Mouse (Mus musculus): Measurements from ENCODE around the gene Faf2. TPM values are rescaled to one million over a fixed set of nuclear protein-coding genes. Genes with fewer than 3 reads are reported as not detected.

Faf2 gene
- total and polyA plus RNA-seq, 3 experiments = 40.8 to 51.7 (median 43.7) TPM

DNA sequence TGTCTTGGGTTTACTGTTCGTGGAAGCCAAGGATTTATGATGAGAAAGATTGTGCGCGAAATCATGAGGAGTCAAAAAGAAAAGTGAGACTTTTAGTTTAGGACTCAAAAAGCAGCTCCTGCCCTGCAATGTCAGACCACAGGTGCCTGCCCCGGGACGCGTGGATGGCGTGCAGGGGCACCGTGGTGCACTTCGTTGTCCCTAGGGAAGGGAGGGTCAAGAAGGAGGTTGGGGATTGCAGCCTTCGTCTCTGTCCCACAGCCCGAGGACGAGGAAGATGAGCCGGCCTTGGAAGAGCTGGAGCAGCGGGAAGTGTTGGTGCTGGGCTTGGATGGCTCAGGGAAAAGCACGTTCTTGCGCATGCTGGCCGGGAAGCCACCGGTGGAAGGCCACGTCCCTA, 46.1 kb upstream of the Faf2 start:
- Histone ChIP-seq H3K79me2 (replicated peaks; ENCODE audit: control insufficient read depth, extremely low read depth, insufficient read depth, poor library complexity, severe bottlenecking) (no peaks in the 10 kb centered on the region), H3K27me3 (replicated peaks) (peaks cover 9% of the 10 kb centered on the region), H3K4me2 (ENCODE audit: insufficient read depth, low read depth, poor library complexity, severe bottlenecking) (peak overlapping the region; percentile 72), H3K27ac (ENCODE audit: insufficient read depth, low read depth) (no peak overlapping the region), H3K4me1 (ENCODE audit: control insufficient read depth in 1 of 2, insufficient read depth in 2 of 2) (peaks cover 13 to 21% of the 10 kb centered on the region in 2 experiments; a peak in 3 of 4 replicates), H3K9me3 (replicated peaks; ENCODE audit: low read length) (no peaks in the 10 kb centered on the region), H3K4me3 (replicated peaks in 1 of 3; ENCODE audit: low read depth in 2 of 3, low read length in 2 of 3, poor library complexity in 1 of 3) (peak overlapping the region; percentile 47 to 83 (median 65)), H3K9ac (ENCODE audit: insufficient read depth, low read depth) (peak overlapping the region; percentile 78), H3K36me3 (replicated peaks in 1 of 2; ENCODE audit: control insufficient read depth in 1 of 2, insufficient read depth in 1 of 2, low read length in 1 of 2) (peaks cover 2 to 15% of the 10 kb centered on the region in 2 experiments)
- in situ Hi-C loops (cut with MboI; ENCODE audit: low pct_ligation_motif_present, low pct_unique_long_range_greater_than_20kb, low sequenced_read_pairs) = no loop called here
- no peak for DNase-seq (ENCODE audit: extremely low read depth)
- dilution Hi-C loops (cut with MboI; ENCODE audit: extremely low pct_ligation_motif_present, extremely low pct_unique_long_range_greater_than_20kb, low sequenced_read_pairs) = no loop called here
- TF ChIP-seq KAT2A (IDR thresholded peaks at IDR 0.05; ENCODE audit: insufficient replicate concordance, low read length) (no peak), JUND (conservative IDR thresholded peaks at IDR 0.05; ENCODE audit: low read depth, low read length) (no peak), USF1 (IDR thresholded peaks at IDR 0.05; ENCODE audit: low read depth, low read length) (no peak), PAX5 (IDR thresholded peaks at IDR 0.05; ENCODE audit: low read length) (no peak), MAX (IDR thresholded peaks at IDR 0.05; ENCODE audit: low read length) (peak; percentile 11; the same call in 1 of the 2 replicates), RCOR1 (conservative IDR thresholded peaks at IDR 0.05; ENCODE audit: low read depth, low read length) (no peak)

DNA sequence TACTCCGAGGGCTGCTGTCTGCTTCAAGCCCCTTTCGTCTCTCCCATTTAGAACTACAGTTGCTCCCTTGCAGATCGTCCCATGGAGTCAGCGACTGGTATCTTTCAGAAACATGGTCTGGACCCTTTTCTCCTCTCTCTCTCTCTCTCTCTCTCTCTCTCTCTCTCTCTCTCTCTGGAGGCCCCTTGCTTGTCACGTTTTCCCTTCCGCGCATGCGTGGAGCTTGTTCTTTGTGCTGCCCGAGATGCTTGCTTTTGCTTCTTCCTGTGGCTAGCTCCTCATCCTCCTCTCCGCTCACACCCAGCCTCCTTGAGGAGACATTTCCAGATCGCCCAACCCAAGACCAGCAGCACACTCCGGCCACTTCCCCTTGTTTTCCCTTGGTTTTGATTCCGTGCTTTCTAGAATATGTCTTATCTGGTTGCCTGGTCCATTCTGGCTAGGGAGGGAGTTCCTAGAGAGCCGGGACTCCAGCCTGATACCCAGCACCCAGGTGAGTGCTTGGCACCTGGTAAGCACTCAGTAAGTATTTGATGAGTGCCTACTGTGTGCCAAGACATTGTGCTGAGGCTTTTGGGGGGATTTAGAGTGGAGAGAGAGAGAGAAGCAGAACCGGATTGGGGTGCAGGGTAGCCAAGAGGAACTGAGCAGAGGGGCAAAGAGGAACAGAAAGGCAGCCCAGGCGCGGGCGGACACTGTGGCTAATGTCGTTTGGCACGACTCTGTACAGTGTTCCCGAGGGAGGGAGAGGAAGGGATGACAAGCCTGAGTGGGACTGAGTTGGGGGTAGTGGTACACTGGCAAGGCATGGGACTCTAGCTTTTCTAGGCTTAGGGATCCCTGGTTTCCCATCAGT, 43.7 kb upstream of the Faf2 start:
- Histone ChIP-seq H3K79me2 (replicated peaks; ENCODE audit: control insufficient read depth, extremely low read depth, insufficient read depth, poor library complexity, severe bottlenecking) (no peaks in the 10 kb centered on the region), H3K9me3 (replicated peaks; ENCODE audit: low read length) (no peaks in the 10 kb centered on the region), H3K27ac (ENCODE audit: insufficient read depth, low read depth) (no peak overlapping the region; the same call in 1 of the 2 replicates), H3K27me3 (replicated peaks) (peaks cover 9% of the 10 kb centered on the region), H3K4me3 (replicated peaks in 1 of 3; ENCODE audit: low read depth in 2 of 3, low read length in 2 of 3, poor library complexity in 1 of 3) (no peak overlapping the region), H3K4me1 (ENCODE audit: control insufficient read depth in 1 of 2, insufficient read depth in 2 of 2) (peaks cover 13 to 21% of the 10 kb centered on the region in 2 experiments; a peak in 3 of 4 replicates), H3K4me2 (ENCODE audit: insufficient read depth, low read depth, poor library complexity, severe bottlenecking) (0 out of 2 replicates have a peak overlapping the region, but pooled peaks have one; percentile 7), H3K9ac (ENCODE audit: insufficient read depth, low read depth) (no peak overlapping the region; the same call in 1 of the 2 replicates), H3K36me3 (replicated peaks in 1 of 2; ENCODE audit: control insufficient read depth in 1 of 2, insufficient read depth in 1 of 2, low read length in 1 of 2) (peaks cover 19 to 38% of the 10 kb centered on the region in 2 experiments)
- TF ChIP-seq IRF4 (IDR thresholded peaks at IDR 0.05; ENCODE audit: low read depth, low read length) (peak; percentile 81), BHLHE40 (IDR thresholded peaks at IDR 0.05; ENCODE audit: low read depth, low read length) (peak; percentile 71), RAD21 (IDR thresholded peaks at IDR 0.05; ENCODE audit: low read depth, low read length) (no peak), PAX5 (IDR thresholded peaks at IDR 0.05; ENCODE audit: low read length) (no peak), ZMIZ1 (IDR thresholded peaks at IDR 0.05; ENCODE audit: low read depth, low read length) (no peak), ZKSCAN1 (IDR thresholded peaks at IDR 0.05; ENCODE audit: borderline replicate concordance, low read depth, low read length) (peak; percentile 38; the same call in 1 of the 2 replicates), EP300 (IDR thresholded peaks at IDR 0.05; ENCODE audit: low read length) (peak; percentile 73), NRF1 (IDR thresholded peaks at IDR 0.05; ENCODE audit: low read depth, low read length) (peak; percentile 77), KAT2A (IDR thresholded peaks at IDR 0.05; ENCODE audit: insufficient replicate concordance, low read length) (no peak)
- dilution Hi-C loops (cut with MboI; ENCODE audit: extremely low pct_ligation_motif_present, extremely low pct_unique_long_range_greater_than_20kb, low sequenced_read_pairs) (no loop called here), in situ Hi-C loops (cut with MboI; ENCODE audit: low pct_ligation_motif_present, low pct_unique_long_range_greater_than_20kb, low sequenced_read_pairs) (no loop called here)
- DNase-seq (ENCODE audit: extremely low read depth) = peak; percentile 29

Data from CH12.LX (cell line).